Mouse (Mus musculus) embryo, embryonic 11.5 days (tissue): Measurements from ENCODE around the gene Fignl2.

ENCODE experiments used
- DNase-seq: peaks from one replicate; pipeline ENCODE4 v3.0.0-alpha.2; 2012; ENCODE audit warnings: low read depth, low spot score

The Fignl2 gene

DNA sequence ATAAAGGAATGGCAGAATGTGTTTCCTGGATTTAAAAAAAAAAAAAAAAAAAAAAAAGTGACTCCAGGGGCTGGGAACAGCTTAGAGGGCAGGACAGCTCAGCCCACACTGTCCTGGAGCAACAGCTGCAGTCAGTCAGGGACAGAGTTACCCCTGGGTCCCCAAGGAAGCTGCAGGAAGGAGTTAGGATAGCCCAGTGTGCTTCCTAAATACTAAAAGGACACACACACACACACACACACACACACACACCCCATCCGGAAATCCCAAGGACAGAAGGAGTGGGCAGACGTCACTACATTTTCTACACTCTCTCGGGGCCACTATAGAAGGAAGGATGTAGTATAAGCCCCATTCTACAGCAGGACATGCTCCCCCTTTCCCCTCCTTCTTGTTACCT, 10.3 kb downstream of the Fignl2 start:
- no peak for DNase-seq

DNA sequence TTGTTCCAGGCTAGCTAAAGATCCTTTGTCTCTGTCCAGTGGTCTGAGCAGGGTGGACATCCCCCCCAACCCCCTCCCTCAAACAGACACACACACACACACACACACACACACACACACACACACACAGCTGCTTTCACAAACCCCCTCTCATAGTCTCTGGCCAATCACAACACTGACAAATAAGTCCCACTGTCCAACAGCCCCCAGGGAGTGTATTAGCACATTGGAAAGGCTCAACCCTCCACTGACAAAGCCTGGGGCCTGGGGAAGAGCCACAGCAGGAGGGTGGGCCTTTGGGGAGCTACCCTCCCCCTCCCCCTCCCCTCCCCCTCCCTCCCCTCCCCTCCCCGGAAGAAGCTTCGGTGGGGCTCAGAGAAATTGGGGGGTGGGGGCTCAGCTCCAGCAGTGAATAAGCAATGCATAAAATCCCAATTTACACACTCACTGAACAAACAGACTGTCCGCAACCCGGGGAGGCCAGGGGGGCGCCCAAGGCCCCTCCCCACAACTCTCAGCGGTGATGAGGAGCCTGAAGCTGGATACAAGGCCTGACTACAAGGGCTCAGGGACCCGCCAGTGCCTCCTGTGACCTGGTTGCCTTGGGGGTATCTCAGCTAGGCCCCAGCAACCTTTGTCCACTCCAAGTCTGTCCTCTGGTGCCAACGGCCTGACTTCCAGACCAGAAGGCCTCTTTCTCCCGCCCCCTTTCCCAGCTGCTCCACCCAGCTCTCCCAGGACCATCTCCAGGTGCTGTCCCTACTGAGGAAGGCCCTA, 11.3 kb downstream of the Fignl2 start:
- DNase-seq, result no peak

DNA sequence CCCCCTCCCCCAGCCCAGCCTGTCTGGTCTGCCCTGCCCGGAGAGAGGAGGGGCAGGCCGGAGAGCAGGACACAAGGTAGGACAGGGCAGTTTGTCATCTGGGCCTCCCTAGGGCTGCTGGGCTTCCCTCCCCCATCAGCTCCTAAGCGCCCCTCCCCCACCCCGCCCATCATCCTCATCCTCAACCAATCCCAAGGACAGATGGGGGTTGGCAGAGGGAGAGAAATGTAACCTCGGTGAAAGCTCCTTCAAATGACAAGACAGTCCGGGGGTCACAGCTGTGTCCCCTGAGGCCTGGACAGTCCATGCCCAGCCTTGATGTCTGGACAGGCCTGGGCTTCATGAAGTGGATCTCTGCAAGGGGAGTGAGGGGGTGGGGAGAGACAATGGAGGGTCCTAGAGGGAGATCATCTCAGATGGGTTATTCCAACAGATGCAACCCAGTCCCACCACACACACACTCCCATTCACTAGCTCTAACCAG, 12.0 kb downstream of the Fignl2 start:
- DNase-seq, result no peak

DNA sequence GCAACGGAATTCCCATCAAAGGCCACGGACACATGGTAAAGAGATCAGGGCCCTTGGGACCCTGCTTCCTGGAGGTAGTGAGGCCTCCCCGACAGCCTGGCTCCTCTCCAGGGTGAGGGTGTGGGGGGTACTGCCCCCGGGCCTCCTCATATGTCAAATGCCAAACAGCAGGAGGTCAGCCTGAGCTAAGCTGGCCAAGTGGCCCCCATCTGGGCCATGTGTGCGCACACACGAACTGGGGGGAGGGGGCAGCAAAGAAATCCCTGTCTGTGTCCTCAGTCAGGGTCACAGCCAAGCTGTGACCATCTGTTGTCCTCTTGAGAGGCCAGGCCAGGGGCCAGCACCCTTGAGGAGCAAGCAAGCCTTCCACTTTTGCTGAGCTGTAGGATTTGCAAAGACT, 13.3 kb downstream of the Fignl2 start:
- no peak for DNase-seq

DNA sequence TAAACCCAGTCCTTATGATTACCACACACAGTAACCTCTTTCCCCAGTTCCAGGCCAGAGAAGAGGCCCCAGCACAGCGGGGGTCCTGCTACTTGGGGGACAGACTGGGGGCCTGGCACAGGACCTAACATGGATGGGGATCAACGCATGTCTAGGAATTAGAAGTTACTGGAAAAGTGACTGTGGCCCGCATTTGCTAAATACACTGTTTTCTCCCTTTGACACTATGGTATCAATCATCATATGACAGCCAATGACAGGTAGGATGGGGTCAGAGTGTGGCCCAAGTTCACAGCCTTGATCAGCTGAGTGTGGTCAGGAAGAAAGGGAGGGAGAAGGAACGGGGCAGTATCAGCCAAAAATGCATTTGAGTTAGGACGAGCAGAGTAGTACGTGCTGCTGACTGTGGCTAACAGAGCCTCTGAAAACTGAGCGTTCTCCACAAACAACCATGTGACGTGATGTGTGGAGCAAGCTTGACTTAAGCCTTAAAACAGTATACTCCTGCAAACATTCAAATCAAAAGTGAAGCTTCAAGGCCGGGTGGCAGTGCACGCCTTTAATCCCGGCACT, 18.0 kb downstream of the Fignl2 start:
- DNase-seq, result no peak

DNA sequence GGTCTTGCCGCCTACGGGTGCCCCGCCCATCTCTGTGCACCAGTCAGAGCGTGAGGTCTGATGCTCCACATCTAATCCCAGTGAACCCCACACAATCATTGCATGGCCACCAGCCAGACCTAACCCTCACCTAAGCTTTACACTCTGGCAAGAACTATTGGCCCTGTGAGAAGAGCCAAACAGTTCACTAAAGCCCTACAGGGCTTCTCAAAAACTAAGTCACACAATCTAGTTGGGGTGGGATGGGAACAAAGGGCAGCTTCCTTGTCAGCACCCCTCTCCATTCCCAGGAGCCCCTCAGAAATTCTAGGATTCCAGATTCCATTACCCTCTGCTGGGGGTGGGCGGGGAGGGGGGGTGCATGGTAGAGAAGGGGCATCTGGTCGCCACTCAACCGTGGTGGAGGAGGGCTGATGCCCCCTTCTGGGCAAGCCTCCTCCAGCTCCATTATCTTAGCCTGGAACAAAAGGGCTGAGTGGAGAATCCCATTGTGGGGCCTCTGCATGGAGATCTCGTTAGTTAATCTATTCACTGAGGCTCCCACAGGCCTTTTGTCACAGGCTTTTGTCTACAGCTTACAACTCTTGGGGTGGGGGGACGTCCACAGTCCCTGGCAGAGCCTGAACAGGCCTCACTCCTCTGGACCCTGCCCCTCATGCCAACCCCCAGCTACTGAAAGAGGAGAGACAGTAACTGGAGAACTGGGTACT, 18.6 kb downstream of the Fignl2 start:
- no peak for DNase-seq

DNA sequence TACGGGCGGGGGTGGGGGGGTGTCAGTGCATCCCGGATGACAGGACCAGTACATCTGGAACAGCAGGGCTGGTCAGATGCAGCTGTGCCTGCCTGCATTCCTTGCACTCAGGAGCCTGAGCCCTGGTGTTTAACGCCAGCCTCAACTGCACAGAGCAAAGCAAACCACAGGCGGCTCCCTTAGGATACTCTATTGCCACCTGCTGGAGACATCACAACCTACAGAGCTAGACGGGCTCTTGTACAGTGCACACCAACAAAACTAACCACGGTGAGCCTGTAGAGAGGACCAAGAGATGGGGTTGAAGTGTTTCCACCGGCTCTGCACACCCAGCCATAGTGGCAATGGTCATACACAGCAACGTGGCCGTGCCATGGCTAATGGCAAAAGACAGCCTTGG, 22.1 kb downstream of the Fignl2 start:
- DNase-seq, result peak; percentile 58

DNA sequence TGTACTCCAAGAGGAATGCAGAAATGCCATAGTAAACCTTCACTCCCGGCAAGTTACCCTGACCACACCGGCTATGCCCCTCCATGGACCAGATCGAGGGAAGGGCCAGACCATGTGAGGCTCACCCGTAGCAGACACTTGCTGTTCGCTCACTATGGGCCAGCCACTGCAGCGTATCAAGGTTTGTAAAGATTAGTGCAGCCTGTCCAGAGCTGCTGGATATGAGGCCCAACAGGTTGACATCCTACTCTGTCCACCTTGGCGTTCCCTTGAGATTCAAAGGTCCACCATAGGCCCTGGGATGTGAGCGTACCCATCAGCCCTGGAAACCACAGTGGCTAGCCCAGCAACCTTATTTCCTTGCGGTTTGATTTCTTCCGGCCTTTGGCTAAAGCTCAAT, 23.8 kb downstream of the Fignl2 start:
- no peak for DNase-seq

DNA sequence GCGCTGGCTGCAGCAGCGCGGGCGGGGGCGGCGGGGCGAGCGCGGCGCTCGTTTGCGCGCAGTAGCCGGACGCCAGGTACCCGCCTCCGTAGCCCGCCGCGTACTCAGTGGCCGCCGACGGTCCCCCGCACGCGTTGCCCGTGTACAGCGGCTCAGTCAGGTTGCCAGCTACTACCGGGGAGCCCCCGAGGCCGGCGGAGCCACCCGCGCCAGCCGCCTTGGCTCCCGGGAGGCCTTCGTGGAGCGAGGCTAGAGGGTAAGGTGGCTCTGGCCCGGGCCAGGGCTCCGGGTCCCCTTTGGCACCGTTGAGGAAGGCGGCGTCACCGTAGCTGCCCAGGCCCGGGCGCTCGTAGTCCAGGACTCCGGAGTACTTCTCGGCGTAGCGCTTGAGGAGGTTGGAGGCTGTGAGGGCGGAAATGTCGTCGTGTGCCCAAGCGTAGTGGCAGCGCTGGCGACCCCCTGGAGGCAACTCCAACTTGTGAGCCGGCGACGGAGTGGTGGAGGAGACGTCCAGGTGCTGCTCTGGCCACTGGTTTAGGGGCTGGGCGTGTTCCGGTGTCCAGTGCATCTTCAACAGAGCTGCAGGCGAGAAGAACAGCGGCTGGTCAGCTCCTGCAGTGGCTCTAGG, 24.4 kb downstream of the Fignl2 start:
- no peak for DNase-seq

DNA sequence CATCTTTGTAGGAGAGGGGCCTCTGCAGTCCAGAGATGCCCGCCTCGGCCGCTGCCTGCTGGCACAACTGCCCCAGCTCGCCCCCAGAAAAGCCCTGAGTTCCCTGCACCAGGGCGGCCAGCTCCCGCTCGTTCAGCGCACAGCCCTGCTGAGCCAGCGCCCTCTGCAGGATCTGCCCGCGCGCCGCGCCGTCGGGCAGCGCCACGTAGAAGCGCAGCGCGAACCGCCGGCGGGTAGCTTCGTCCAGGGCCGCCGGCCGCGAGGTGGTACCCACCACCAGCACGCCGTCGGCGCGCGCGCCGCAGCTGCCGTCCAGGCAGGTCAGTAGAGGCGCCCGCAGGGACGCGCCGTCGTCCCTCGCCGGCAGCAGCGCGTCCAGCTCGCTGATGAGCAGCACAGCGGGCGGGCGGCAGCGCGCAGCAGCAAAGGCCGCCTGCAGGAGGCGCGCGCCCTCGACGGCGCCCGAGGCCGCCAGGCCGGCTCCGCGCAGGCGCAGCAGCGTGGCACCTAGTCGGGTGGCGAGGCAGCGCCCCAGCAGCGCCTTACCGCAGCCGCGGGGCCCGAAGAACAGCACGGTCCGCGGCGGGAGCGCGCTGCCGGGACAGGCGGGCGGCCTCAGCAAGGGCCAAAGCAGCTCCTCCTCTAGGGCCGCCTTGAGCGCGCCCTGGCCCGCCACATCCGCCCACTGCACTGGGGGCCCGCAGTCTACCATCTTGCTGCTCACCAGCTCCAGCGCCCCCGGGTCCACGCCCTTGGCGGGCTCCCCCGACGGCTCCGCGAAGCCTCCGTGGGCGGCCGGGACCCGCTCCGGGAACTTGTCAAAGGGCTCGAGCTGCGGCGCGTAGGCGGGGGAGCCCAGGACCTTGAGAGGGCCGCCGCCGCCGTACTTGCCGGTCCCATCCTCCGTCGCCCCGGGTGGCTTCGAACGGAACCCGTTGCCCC, 25.5 kb downstream of the Fignl2 start:
- DNase-seq, result no peak

DNA sequence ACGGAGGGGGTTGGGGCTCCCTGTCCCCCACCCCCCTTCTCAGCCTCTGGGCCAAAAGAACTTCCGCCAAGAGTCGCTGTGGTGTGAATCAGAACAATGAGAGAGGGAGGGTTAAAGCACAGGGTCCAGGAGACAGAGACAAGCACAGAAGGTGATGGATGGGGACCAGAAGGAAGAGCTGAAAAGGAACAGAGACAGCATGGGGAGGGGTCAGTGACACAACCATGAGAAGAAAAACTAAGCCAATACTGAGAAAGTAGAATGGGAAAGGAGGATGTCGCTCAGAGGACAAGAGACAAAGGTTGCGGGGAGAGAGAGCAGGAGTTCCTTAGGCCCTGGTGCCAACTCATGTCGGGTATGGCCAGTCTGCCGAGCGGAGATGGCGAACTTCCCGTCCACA, 26.5 kb downstream of the Fignl2 start:
- no peak for DNase-seq

DNA sequence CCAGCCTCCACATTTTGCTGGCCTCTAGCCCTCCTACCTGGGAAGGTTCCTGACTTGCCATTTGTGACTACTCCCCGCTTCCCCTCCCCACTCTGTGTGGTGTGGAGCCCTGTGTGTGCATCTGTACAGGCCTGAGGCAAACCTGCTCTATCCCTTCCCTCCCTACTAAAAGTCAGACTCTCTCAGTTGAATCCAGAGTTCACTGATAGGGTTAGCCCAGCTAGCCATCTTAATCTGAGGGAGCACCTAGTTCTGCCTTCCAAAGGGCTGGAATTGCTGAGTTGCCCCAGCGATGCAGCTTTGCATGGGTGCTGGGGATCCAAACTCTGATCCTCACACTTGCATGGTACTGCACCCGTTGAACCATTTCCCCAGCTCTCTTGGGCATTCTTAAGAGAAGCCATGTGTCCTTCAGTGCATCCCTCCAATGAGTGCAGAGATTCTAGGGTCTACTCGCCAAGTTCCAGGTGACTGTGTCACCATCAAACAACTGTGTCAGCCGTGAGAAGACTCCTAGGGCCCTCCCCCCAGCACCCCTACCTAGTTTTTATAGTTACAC, 29.9 kb downstream of the Fignl2 start:
- DNase-seq, result no peak

DNA sequence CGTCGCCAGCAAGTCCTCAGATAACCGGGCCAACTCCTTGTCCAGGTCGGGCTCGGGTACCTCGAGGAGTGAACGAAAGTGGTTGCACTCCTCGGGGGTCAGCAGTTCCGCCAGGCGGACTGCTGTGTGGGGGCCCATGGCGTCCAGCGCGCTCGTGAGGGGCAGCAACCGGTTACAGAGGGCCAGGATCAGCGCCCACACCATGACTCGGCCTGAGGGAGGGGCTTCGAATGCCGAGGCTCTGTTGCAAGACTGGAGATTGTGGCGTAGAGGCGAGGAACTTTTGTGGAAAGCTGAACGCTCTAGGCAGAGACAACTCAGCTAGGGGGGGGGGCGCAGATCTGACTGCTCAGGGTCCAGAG, 31.2 kb downstream of the Fignl2 start, which contains the start of gene Gm47841:
Gene Gm47841, minus strand, starts transcription at position 204 of the 362 bp plus-strand sequence.
- no peak for DNase-seq

DNA sequence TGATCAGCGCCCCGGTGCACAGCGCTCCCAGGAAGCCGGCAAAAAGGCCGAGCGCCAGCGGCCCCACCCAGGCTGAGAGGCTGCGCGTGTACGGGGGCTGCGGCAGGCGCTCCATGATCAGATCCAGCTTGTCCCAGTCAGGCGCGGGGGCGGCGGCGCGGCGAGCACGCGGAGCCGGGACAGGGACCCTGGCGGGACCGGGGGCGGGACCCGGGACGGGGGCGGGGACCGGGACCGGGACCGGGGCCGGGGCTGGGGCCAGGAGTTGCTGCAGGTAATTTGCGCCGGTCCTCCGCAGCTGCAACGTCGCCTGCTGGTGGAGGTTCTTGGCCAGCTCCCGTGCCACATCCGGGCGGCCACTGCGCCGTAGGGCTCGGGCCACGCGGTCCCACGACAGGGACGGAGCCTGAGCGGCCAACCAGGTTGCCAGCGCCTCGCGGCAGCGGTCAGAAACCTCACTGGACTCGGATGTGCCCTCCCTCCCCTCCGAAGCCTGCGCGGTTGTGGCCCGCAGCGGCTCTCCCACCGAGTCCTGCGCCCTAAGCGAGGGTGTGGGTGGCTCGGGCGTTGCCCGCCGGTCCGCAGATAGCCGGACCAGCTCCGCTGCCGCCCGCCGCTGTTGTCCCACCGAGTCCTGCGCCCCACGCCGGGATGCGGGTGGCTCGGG, 31.7 kb downstream of the Fignl2 start:
- DNase-seq, result no peak

DNA sequence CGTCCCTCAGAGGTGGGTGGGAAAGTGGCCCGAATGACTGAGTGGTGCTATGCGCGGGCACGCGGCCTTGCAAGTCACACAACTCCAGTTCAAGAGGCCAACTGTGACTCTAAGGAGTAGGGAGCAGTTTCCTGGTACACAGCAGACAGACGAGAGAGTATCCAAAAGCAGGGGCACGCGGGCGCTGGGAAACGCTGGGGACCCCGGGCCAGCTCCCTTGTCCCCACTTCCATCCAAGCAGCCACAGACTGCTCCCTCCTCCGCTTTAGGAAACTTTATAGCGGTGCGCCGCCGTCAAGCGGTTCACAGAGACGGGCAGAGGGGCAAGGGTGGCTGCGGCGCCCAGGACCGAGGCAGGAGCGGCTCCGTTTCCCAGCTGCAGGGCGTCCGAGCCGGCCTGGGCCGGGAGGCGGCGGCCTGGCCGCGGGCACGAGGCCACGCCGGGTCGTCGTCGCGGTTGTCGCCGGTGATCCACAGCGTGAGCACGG, 32.3 kb downstream of the Fignl2 start:
- DNase-seq, result no peak

DNA sequence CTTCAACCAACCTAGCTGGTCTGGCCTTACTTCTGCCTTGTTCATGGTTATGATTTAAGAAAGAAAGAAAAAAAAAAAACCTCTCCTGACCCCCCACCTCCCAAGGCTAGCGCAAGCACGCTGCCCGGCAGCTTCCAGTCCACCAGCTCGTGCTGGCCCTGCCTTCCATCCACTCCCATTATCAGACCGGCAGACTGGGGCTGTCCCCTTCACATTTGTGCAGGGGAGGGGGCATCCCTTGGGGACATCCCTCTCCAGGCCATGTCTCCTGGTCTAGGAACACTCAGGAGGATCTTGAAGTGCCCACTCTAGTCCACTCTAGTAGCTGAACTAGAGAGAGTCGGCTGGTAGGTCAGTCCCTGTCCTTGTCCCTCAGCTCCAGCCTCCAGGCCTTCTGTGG, 33.8 kb downstream of the Fignl2 start:
- DNase-seq, result no peak

DNA sequence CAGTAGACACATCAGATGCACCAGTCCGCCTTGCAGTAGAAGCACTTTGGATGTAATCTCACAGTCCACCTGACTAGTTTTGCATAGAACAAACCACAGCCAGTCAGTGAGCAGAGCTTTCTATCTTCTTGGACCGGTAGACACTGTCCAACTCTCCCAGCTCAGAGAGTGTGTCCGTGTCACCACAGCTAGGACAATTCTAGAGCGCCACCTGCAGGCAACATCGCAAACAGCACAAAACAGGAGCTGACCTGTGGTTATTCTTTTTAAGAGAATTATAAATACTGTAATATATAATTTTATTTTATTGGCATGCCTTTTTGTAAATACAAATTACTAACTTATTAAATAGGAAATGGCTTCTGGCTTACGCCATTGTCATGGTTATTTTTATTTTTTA, 35.8 kb downstream of the Fignl2 start:
- DNase-seq, result no peak

DNA sequence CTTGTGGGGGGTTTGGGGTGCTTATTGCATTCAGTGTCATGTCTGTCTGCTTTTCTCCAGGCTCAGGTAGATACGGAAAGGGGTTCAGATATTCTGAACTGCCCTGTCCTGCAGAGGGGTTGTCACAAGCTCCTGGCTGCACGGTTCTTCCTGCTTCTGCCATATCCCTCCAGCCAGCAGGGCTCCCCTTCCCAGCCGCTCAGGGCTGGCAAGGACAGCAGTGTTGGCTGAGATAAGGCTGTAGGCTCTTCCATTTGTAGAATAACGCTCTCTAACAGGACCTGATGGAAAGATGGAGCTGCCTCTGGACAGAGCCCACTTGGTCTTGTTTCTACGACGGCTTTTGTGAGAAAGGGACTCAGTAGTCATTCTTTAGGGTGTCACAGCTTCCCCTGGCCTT, 36.4 kb downstream of the Fignl2 start:
- no peak for DNase-seq

DNA sequence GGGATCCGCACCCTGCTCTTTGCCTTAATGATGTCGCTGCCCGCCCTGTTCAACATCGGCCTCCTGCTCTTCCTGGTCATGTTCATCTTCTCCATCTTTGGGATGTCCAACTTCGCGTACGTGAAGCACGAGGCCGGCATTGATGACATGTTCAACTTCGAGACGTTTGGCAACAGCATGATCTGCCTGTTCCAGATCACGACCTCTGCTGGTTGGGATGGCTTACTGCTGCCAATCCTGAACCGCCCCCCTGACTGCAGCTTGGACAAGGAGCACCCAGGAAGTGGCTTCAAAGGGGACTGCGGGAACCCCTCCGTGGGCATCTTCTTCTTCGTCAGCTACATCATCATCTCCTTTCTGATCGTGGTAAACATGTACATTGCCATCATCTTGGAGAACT, 38.7 kb downstream of the Fignl2 start:
- no peak for DNase-seq

DNA sequence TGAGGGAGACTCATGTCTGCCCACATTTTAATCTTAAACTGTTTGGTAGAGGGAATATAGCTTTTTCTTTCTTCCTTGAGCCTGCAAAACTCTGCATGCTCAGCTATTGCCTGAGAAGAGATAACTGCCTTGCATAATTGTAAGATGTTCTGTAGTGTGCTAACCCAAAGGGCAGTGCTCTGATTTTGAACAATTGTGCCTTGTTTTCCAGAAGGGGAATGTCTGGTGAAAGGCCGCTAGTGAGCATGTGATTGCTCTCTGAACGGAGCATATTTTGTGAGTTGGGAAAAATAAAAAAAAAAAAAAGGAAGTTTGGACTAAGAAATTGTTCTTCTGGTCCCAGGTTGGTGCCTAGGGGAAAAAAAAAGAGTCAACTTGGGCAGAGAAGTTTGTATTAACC, 49.4 kb downstream of the Fignl2 start:
- no peak for DNase-seq
